Mouse (Mus musculus) left cerebral cortex, postnatal 36 days (tissue): ENCODE measurements around the gene Dpt. TPM values are rescaled to one million over a fixed set of nuclear protein-coding genes. Genes with fewer than 3 reads are reported as not detected.
"Not testable (repeated sequence)": the region's sequence is repeated elsewhere in the genome, so short reads cannot be mapped to it uniquely, and the experiment has no call there.

ENCODE experiments used
- DNase-seq, 2 experiments: peaks; one replicate each; pipeline ENCODE4 v3.0.0; 2021 to 2022; ENCODE audit warnings: low spot score in 2 of 2, mixed read lengths in 1 of 2
- intact Hi-C: fragments of 180-260 bp; cut with DNase I; formaldehyde crosslinking; loops from one replicate; pipeline ENCODE4 v1.15.1; 2025
- total RNA-seq, 2 experiments: library from RNA; stranded (reverse); gene quantifications; 2 replicates each; pipeline ENCODE4 v1.2.3; 2021

The Dpt gene
- total RNA-seq: under 1 TPM; 0.30 to 0.45 TPM

- intact Hi-C loops: no loop called here
- DNase-seq: no peak
Measured at GRCm38 (mm10) chr1:164796471-164796870, at the start of gene Dpt. Dpt (plus strand) TSS chr1:164796644.

- peak in 1 of 2 experiments; percentile 32 for DNase-seq
- intact Hi-C loops: no loop called here
Measured at GRCm38 (mm10) chr1:164753736-164754135, 42.7 kb upstream of the Dpt start.

DNA sequence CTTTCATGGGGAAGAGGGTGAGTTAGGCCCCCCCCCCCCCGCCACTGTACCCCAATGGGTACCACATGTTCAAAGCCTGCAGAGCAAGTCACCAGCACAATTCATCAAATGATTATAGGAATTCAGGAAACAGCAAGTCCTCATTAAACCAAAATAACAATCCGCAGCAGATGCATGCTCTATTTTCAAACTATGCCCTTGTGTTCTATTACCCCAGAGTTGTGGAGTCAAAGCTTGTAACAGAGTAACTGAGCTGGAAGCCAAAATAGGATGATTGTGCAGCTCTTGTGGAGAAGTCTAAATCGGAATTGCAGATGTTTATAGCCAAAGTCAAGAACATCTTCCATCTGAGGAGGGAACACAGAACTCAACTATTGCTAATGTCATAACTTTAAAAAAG, 40.8 kb upstream of the Dpt start:
- intact Hi-C loops: loop anchor here (5.0 kb wide), 2 partner anchors 73 to 142 kb away; no protein-coding TSS in a partner anchor
- DNase-seq: no peak

GRCm38 (mm10) chr1:164756951-164757350, 39.5 kb upstream of the Dpt start:
- no peak for DNase-seq
- intact Hi-C loops: loop anchor here (5.0 kb wide), 2 partner anchors 75 to 140 kb away; no protein-coding TSS in a partner anchor

- no peak for DNase-seq
Measured at GRCm38 (mm10) chr1:164758401-164758800, 38.0 kb upstream of the Dpt start.

DNA sequence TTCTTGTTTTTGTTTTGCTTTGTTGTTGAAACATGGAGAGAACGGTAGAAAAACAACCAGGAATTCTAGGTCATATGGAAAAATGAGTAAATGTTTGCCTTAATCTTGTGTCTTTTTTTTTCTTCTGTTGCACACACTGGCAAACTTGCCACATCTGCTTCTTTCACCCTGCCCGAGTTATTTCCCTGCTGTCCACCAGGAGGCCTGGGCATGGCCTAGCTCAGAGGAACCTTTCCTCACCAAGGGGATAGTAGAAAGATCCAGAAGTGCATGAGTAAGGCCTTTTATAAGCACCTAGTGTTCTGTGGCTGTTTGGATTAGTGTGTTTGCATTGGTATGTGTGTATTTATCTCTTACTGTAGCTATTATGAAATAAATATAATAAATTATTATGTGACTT, 34.2 kb upstream of the Dpt start:
- DNase-seq: no peak
- intact Hi-C loops: no loop called here

More at GRCm38 (mm10) chr1:164758401-164758800, 38.0 kb upstream of the Dpt start:
- intact Hi-C loops: loop anchor here (5.0 kb wide), 2 partner anchors 76 to 139 kb away; no protein-coding TSS in a partner anchor

DNA sequence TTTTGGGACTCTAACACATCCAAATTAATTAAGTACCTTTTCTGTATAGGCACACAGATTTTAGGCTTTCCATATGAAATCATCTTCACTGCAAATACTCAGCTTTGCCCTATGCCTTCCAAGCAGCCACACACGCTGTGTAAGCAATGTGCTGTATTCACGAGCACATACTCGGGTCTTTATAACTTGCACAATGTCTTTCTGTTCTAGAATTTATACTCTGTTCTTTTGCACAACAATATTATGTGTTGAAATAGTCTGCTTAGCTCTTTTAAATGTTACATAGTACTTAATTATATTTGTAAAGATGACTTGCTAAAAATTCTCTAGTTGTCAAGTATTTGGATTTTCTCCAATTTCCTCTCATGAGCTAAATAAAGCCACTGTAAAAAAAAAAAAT, 29.8 kb upstream of the Dpt start:
- intact Hi-C loops: no loop called here
- DNase-seq: no peak

- DNase-seq: peak; percentile 62 to 70
- intact Hi-C loops: no loop called here
Measured at GRCm38 (mm10) chr1:164770611-164771010, 25.8 kb upstream of the Dpt start.

- intact Hi-C loops: loop anchor here (10.0 kb wide), 1 partner anchor 334 kb away; no protein-coding TSS in a partner anchor
- no peak for DNase-seq
Measured at GRCm38 (mm10) chr1:164780851-164781510, 15.5 kb upstream of the Dpt start.

DNA sequence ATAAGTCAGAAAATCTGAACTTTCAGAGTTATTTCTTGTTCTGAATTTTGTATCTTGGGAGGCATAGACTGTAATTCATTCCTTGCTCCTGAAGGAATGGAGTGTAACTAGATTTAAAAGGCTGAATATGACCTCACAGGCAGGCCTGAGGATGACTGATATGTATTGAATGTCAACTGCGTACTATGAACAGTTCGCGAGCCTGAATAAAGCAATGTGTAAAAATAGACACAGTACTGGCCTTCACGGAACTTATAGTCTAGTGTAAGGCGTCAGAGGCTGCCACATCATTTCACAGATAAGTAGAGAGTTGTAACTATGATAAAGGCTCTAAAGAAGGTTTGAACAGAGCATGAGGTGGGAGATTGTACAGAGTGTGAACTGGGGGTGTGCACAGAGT, 10.3 kb upstream of the Dpt start:
- no peak for DNase-seq
- intact Hi-C loops: loop anchor here (2.0 to 10.0 kb wide), 4 partner anchors 103 to 329 kb away; partner anchors contain the start of gene Atp1b1

GRCm38 (mm10) chr1:164787771-164788170, 8.7 kb upstream of the Dpt start:
- DNase-seq: peak; percentile 80 to 86
- intact Hi-C loops: loop anchor here (2.0 to 10.0 kb wide), 4 partner anchors 105 to 330 kb away; partner anchors contain the start of gene Atp1b1

GRCm38 (mm10) chr1:164788292-164788691, 8.2 kb upstream of the Dpt start:
- DNase-seq: no peak
- intact Hi-C loops: loop anchor here (5.0 to 10.0 kb wide), 3 partner anchors 109 to 331 kb away; partner anchors contain the start of gene Atp1b1

DNA sequence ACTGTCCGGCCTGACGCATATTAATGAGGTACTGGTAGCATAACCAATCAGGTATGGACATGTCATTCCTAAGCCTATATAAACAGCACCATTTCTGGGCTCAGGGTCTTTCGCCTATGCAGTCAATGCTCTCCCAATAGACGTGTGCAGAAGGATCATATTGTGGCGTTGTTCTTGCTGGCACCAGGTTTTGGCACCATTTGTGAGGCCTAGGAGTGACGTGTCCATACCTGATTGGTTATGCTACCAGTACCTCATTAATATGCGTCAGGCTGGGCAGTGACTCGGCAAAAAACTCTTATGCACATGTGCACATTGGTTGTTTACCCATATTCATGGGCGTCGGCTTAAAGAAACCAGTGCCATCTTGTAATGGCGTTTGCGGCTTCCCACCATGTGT, 6.1 kb upstream of the Dpt start:
- DNase-seq, intact Hi-C loops: not testable (repeated sequence)

DNA sequence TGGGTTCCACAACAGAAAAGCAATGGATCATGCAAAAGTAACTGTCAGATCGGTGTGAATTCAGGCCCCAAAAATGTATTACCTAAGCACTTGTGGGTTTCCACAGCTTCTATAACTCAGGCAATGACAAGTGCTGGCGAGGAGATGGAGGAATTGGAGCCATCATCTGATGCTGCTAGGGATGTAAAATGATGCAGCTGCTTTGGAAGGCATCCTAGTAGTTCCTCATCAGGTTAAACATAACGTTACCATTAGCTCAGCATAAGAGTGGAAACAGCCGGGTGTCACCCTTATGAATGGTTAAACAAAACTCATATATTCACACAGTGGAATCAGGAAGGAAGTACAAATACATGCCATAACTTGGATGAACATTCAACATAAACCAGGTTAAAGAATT, 3.4 kb upstream of the Dpt start:
- intact Hi-C loops: no loop called here

GRCm38 (mm10) chr1:164797746-164798285, 1.4 kb downstream of the Dpt start:
- intact Hi-C loops: no loop called here

More for the DNA sequence above, 3.4 kb upstream of the Dpt start:
- DNase-seq: no peak

GRCm38 (mm10) chr1:164798471-164798922, 2.1 kb downstream of the Dpt start:
- intact Hi-C loops: no loop called here

More at GRCm38 (mm10) chr1:164797746-164798285, 1.4 kb downstream of the Dpt start:
- DNase-seq: no peak

DNA sequence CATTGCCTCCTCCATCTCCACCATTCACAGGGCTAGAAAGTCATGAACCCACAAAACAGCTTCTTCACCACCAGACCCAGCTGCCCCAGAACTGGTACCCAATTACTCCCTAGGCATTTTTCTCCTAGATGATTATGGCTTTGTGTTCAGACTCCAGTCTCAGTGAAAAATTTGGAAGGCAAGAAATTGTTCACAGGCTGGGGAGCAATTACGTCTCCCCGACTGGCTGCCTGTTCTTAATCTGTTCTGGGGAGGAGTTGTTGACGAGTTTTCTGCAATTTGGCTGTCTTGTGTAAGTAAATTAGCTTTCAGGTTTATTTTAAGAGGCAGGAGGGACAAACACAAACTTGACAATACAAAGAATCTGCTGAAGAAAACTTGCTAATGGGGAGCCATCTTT, 2.7 kb downstream of the Dpt start:
- no peak for DNase-seq
- intact Hi-C loops: no loop called here

More at GRCm38 (mm10) chr1:164798471-164798922, 2.1 kb downstream of the Dpt start:
- no peak for DNase-seq

DNA sequence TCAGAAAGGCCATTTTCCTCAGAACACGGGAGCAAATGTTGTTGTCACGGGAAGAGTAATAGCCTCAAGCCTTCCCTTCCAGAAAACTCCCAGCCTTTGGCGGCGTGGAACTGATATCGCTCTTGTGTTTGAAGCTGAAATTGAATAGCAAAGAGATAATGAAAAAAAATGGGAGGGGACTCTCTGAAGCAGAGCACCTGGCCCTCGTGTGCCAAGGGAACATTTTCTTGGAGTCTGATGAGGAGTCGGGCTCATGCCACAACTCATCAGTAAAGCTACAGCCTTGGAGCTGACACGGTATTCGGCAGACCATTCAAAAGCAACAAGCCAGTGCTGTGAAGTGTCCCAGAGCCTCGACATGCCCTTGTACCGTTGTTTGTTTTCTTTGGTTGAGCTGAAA, 7.8 kb downstream of the Dpt start:
- intact Hi-C loops: no loop called here
- DNase-seq: no peak

DNA sequence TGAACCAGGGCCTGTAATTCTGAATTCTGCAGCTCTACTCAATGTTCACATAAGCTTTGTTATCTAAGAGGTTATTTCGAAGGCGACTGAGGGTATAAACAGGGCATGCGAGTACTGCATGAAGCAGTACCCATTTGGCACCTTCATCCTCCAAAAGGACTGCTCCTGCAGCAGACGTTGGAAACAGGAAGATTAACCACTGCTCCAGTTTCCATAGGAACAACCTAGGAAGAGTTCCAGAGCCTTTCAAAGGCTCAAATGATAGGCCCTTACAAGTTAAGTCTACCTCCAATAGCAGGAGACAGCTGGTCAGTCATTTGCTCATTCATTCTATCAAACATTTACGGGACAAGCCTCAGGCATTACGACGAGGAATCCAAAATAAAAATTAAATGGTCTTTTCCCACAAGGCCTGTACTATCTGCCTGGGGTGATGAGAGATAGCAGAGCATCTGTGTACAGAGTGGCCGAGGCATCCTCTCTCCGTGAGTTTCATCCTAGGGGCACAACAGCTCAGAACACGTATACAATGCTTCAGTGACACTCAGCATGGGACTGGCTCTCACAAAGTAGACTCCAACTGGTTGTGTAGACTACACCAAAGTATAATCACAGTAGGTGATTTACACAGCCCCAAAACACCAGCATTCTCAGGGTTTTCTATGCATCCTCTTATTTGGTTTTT, 8.4 kb downstream of the Dpt start:
- intact Hi-C loops: no loop called here
- no peak for DNase-seq

- DNase-seq: no peak
- intact Hi-C loops: no loop called here
Measured at GRCm38 (mm10) chr1:164809371-164809770, 12.9 kb downstream of the Dpt start.
